Comparison of ENCODE assay signal across 10 mouse cellular contexts in the genomic region with DNA sequence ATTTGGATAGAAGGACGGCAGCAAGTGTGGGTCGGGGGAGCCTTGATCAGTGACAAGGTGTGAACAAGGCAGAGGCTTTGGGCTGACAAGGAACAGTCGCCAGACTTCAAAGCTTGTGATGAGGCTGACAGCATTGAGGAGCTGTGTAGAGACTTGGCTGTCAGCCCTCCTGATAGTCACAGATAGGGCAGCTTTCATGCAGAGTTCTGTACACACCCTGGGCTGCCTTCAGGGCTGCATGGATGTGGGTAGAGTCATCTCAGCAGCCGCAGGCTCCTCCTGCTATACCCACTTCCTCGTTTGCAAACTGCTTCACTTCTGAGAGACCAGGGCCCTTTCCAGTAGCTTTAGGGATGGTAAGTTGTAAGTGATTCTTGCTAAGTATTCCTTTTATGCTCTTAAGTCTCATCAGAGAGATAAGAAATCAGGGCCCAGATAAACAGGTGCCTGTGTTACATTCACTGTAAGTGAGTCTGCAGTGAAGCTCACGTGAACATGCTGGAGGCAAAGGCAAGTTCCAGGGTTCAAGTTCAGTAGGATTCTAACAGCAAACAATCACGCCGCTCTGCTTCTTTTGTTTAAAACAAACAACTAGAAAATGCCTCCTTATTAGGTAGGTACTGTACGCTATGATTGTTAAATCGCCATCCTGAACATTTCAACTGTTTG. TPM values are rescaled to one million over a fixed set of nuclear protein-coding genes. Genes with fewer than 3 reads are reported as not detected.
DNase-seq lines count a peak whose midpoint lies in the region; ATAC-seq lines count a peak whose summit lies in the region.
"Had no signal": no experiment of that assay in that cellular context is flagged by ENCODE, and none has a peak within 500 bp of the region (broad histone marks: within the 10 kb centered on the region; RNA-seq: fewer than 3 reads in every experiment).

No protein-coding gene starts in this region.

- peak; percentile 59 to 63 for DNase-seq in B cell, adult 2 months
- peak; percentile 97 for DNase-seq in MEL-GATA-1-ER (ENCODE audit: extremely low read depth, low read depth)
- peak; percentile 91 for DNase-seq in naive thymus-derived CD4-positive, alpha-beta T cell, adult 2 months (ENCODE audit: low read depth)
- DNase-seq in cerebellum, adult 9-11 months = no peak
- no peak for DNase-seq in left cerebral cortex, adult 9 months (ENCODE audit: low spot score in 2 of 2)
- DNase-seq in MN1 (ENCODE audit: low spot score) = no peak
- DNase-seq in cerebellum, postnatal 36 days = no peak
- DNase-seq: adrenal gland, postnatal 10 days had no signal

- peak; percentile 98 for ATAC-seq in inflammation-experienced regulatory T-cells, adult 6 months

RNA-seq across cellular contexts. Expression of a gene that starts 14.2 kb away (rescaled TPM):
- polyA plus RNA-seq in inflammation-experienced regulatory T-cells, adult 6 months (2017; shearing (Covaris generic)) = 100 to 1,000 TPM; 142 to 303 (median 166) TPM

RNA-seq across cellular contexts. Expression of a gene that starts 55.3 kb away (rescaled TPM):
- under 1 TPM in 2 of 3 experiments, not detected in 1; 0.26 to 0.39 TPM for polyA plus RNA-seq in inflammation-experienced regulatory T-cells, adult 6 months (2017; shearing (Covaris generic))

RNA-seq across cellular contexts. Expression of a gene that starts 55.3 kb away (rescaled TPM):
- polyA plus RNA-seq in inflammation-experienced regulatory T-cells, adult 6 months (2017; shearing (Covaris generic)) = not detected
- polyA plus RNA-seq: limb, embryonic 13.5 days had no signal

Comparison
In these comparisons a context has a peak if more than half of its experiments do, and no peak if none do; other contexts are left out.
1. DNase-seq: peak in B cell, adult 2 months (2 of 2), MEL-GATA-1-ER (single experiment) and naive thymus-derived CD4-positive, alpha-beta T cell, adult 2 months (single experiment); none in cerebellum, adult 9-11 months (single experiment), left cerebral cortex, adult 9 months (0 of 2), MN1 (single experiment) and cerebellum, postnatal 36 days (0 of 2).